Mouse (Mus musculus) myocyte (in vitro differentiated cells): ENCODE measurements around the gene 1700069L16Rik. TPM values are rescaled to one million over a fixed set of nuclear protein-coding genes. Genes with fewer than 3 reads are reported as not detected.

Source experiments
- H3K27me3 ChIP-seq: one replicate; pipeline ENCODE4 v1.6.1; 2011; ENCODE audit not compliant: control insufficient read depth, insufficient read depth, insufficient read length
- H3K36me3 ChIP-seq: one replicate; pipeline ENCODE4 v1.6.1; 2011; ENCODE audit not compliant: control insufficient read depth, insufficient read depth
- H3K4me2 ChIP-seq: one replicate; pipeline ENCODE4 v1.6.1; 2011; ENCODE audit warnings: low read depth, control low read depth
- H3K4me3 ChIP-seq: one replicate; pipeline ENCODE4 v1.5.1; 2011; ENCODE audit warnings: mild to moderate bottlenecking, control low read depth, moderate library complexity
- H3K79me2 ChIP-seq: one replicate; pipeline ENCODE4 v1.6.1; 2011; ENCODE audit not compliant: control insufficient read depth, insufficient read depth
- H3ac ChIP-seq: one replicate; pipeline ENCODE4 v1.6.1; 2011; ENCODE audit not compliant: control insufficient read depth, insufficient read length
- CEBPB ChIP-seq: IDR thresholded peaks from 2 replicates; pipeline ENCODE4 v1.6.1; 2011; ENCODE audit warnings: mild to moderate bottlenecking, moderate library complexity; ENCODE audit not compliant: poor library complexity, insufficient read depth, severe bottlenecking
- E2F4 ChIP-seq: IDR thresholded peaks from one replicate; pipeline ENCODE4 v1.6.1; 2011; ENCODE audit warnings: mild to moderate bottlenecking, control low read depth, moderate library complexity; ENCODE audit not compliant: insufficient read depth
- MAX ChIP-seq: IDR thresholded peaks from one replicate; pipeline ENCODE4 v1.6.1; 2011; ENCODE audit warnings: low read depth, mild to moderate bottlenecking, control low read depth
- MYOD1 ChIP-seq, 3 experiments: IDR thresholded peaks; one replicate each; pipeline ENCODE4 v1.6.1; 2011; ENCODE audit warnings: control low read depth in 2 of 3, low read depth in 2 of 3, mild to moderate bottlenecking in 2 of 3, moderate library complexity in 1 of 3; ENCODE audit not compliant: insufficient read length in 2 of 3, control insufficient read depth in 1 of 3
- MYOG ChIP-seq, 3 experiments: IDR thresholded peaks; one replicate each; pipeline ENCODE4 v1.6.1; 2011; ENCODE audit warnings: control low read depth in 2 of 3, low read depth in 2 of 3, mild to moderate bottlenecking in 2 of 3; ENCODE audit not compliant: insufficient read length in 2 of 3, control insufficient read depth in 1 of 3, insufficient read depth in 1 of 3
- POLR2A ChIP-seq: IDR thresholded peaks from one replicate; pipeline ENCODE4 v1.6.1; 2011; ENCODE audit warnings: low read depth, mild to moderate bottlenecking, control low read depth, moderate library complexity; ENCODE audit not compliant: insufficient read length
- POLR2AphosphoS2 ChIP-seq: IDR thresholded peaks from one replicate; pipeline ENCODE4 v1.6.1; 2011; ENCODE audit warnings: low read depth, control low read depth; ENCODE audit not compliant: insufficient read length
- REST ChIP-seq: IDR thresholded peaks from one replicate; pipeline ENCODE4 v1.6.1; 2011; ENCODE audit warnings: mild to moderate bottlenecking, control low read depth, moderate library complexity; ENCODE audit not compliant: insufficient read depth, insufficient read length
- SRF ChIP-seq: IDR thresholded peaks from one replicate; pipeline ENCODE4 v1.6.1; 2011; ENCODE audit warnings: low read depth; ENCODE audit not compliant: control insufficient read depth, insufficient read length
- TCF12 ChIP-seq: IDR thresholded peaks from one replicate; pipeline ENCODE4 v1.6.1; 2011; ENCODE audit warnings: mild to moderate bottlenecking, control low read depth; ENCODE audit not compliant: poor library complexity, insufficient read depth, severe bottlenecking
- TCF3 ChIP-seq: IDR thresholded peaks from one replicate; pipeline ENCODE4 v1.6.1; 2011; ENCODE audit warnings: low read depth, control low read depth; ENCODE audit not compliant: insufficient read length
- USF1 ChIP-seq: IDR thresholded peaks from one replicate; pipeline ENCODE4 v1.6.1; 2011; ENCODE audit warnings: low read depth, mild to moderate bottlenecking, control low read depth, moderate library complexity
- polyA plus RNA-seq: library from polyadenylated mRNA; unstranded; fragments of >200 nt; fragmentation: generic; extraction: Trizol; gene quantifications from one replicate; pipeline ENCODE4 v1.2.1, GENCODE M21; 2012; ENCODE audit warnings: missing spikeins

1700069L16Rik gene
- polyA plus RNA-seq, result not detected

DNA sequence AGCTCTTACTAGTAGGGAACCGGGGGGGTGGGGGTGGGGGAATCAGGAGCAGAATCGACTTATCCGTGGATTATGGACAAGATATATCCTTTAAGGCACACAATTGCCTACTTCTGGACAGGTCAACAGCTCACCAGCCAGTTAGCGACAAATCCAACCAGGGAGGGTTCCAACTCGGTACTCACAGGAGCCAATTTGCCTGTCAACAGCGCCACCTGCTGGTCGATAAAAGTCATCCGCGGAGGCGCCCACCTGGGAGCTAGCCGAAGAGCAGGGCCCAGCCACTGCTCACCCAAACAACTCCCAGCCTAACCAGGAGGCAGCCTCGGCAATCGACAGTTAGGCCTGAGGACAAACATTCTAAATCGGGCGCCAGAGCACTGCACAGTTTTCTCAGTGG, at the start of gene 1700069L16Rik:
TSS of gene 1700069L16Rik (minus strand) at position 327 of the 400 bp plus-strand sequence.
- Histone ChIP-seq H3K36me3 (no peaks in the 10 kb centered on the region), H3K27me3 (peaks cover 38% of the 10 kb centered on the region), H3K79me2 (no peaks in the 10 kb centered on the region), H3ac (no peak within 1 kb of the TSS), H3K4me2 (no peak within 1 kb of the TSS), H3K4me3 (no peak within 1 kb of the TSS)
- TF ChIP-seq SRF (no peak), POLR2A (no peak), POLR2AphosphoS2 (no peak)

DNA sequence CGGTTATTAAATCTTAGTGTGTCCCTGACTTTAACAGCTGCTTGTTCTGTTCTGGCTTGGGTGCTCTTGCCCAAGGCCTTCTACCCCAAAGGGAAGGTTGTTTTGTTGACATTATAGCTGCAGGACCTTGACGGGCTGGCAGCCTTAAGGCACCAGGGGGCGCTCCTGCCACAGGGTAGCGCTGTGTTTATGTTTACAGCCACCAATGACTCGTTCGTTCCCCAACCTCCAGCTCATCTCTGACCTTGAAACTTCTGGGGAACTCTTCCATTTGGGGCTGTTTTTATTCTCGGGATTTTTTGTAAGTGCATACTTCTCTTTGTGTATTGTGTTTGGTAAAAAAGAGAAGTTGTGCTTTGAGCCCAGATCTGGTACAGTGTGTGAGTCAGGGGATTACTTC, 49.1 kb upstream of the 1700069L16Rik start:
- no peaks in the 10 kb centered on the region for H3K36me3 ChIP-seq
- H3ac ChIP-seq, result peak overlapping the region; percentile 48
- H3K27me3 ChIP-seq, result no peaks in the 10 kb centered on the region
- H3K4me2 ChIP-seq, result peak overlapping the region; percentile 94
- TF ChIP-seq MYOG (IDR thresholded peaks at IDR 0.05; ENCODE audit: control insufficient read depth in 1 of 3, insufficient read depth in 1 of 3, insufficient read length in 2 of 3, low read depth in 2 of 3), result no peak
- H3K79me2 ChIP-seq, result peaks cover 40% of the 10 kb centered on the region
- peak overlapping the region; percentile 62 for H3K4me3 ChIP-seq

DNA sequence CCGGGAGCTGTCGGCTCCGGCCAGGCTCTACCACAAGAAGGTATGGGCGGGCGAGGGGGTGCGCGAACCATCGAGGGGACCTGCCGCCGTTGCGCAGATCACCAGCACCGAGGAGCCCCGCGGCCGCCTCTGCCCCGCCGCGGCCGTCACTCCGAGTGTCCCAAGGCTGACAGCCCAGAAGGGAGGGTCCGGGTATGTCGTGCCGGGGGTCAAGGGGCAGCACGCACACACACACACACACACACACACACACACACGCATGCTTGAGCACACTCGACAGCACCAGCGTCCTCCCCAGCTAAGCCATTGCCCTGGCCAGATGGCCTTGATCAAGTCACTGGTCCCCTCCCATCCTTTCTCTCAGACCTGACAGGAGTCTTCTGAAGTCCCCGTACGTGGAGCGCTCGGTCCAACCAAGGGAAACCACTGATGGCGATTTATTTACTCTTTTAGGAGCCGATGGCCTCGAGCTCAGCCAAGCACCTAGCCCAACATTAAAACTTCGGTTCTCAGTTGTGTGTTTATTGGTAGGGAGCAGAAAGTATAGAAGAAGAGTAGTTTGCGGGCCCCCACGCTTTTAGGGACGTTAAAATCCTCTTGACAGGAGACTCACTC, 48.4 kb upstream of the 1700069L16Rik start:
- H3K4me3 ChIP-seq, result peak overlapping the region; percentile 62
- H3K36me3 ChIP-seq, result no peaks in the 10 kb centered on the region
- H3K79me2 ChIP-seq, result peaks cover 46% of the 10 kb centered on the region
- peak overlapping the region; percentile 48 for H3ac ChIP-seq
- no peaks in the 10 kb centered on the region for H3K27me3 ChIP-seq
- H3K4me2 ChIP-seq, result peak overlapping the region; percentile 94
- TF ChIP-seq MAX, result no peak
- TF ChIP-seq E2F4, result no peak
- TF ChIP-seq TCF12, result no peak
- TF ChIP-seq MYOD1 (IDR thresholded peaks at IDR 0.05; ENCODE audit: control insufficient read depth in 1 of 3, insufficient read length in 2 of 3, low read depth in 2 of 3), result no peak
- no peak for TF ChIP-seq MYOG (IDR thresholded peaks at IDR 0.05; ENCODE audit: control insufficient read depth in 1 of 3, insufficient read depth in 1 of 3, insufficient read length in 2 of 3, low read depth in 2 of 3)
- no peak for TF ChIP-seq TCF3
- no peak for TF ChIP-seq CEBPB
- no peak for TF ChIP-seq POLR2A
- TF ChIP-seq REST, result no peak
- no peak for TF ChIP-seq USF1
- TF ChIP-seq POLR2AphosphoS2, result no peak
- no peak for TF ChIP-seq SRF

DNA sequence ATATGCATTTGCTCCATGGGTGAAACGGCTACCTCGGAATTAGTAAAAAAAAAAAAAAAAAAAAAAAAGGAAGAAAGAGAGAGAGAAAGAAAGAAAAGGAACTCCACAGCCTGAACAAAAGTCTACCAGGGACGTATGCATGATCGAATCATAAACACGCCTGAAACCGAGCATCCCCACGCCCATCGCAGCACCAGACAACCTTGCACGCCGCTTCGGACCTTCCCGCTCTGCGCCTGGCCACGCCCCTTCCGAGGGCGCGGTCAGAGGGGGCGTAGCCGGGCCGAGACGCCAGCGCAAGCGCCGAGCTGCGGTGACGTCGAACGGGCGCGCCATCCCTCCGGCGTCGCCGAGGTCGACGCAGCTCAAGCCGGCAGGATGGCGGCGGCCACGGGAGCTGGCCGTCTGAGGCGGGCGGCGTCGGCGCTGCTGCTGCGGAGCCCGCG, 47.9 kb upstream of the 1700069L16Rik start, which contains the start of the genes Sart3 and Iscu:
TSS of gene Sart3 (minus strand) at position 61 of the 446 bp plus-strand sequence.
TSS of gene Iscu (plus strand) at position 299 of the 446 bp plus-strand sequence.
- peak within 1 kb of the TSS; percentile 98 for H3K4me2 ChIP-seq
- H3K36me3 ChIP-seq, result no peaks in the 10 kb centered on the region
- peaks cover 51% of the 10 kb centered on the region for H3K79me2 ChIP-seq
- H3K27me3 ChIP-seq, result no peaks in the 10 kb centered on the region
- H3ac ChIP-seq, result peak within 1 kb of the TSS; percentile 48
- H3K4me3 ChIP-seq, result peak within 1 kb of the TSS; percentile 62
- TF ChIP-seq POLR2A (peak; percentile 80), E2F4 (peak; percentile 96), REST (no peak), USF1 (no peak), TCF12 (no peak), POLR2AphosphoS2 (peak; percentile 51), CEBPB (no peak), MYOG (IDR thresholded peaks at IDR 0.05; ENCODE audit: control insufficient read depth in 1 of 3, insufficient read depth in 1 of 3, insufficient read length in 2 of 3, low read depth in 2 of 3) (peak in 1 of 3 experiments; percentile 42), TCF3 (no peak), SRF (peak; percentile 85), MAX (peak; percentile 79), MYOD1 (IDR thresholded peaks at IDR 0.05; ENCODE audit: control insufficient read depth in 1 of 3, insufficient read length in 2 of 3, low read depth in 2 of 3) (peak in 1 of 3 experiments; percentile 40)
